Mouse (Mus musculus) left cerebral cortex, adult 2 months (tissue): ENCODE data around the gene Nod2. TPM values are rescaled to one million over a fixed set of nuclear protein-coding genes. Genes with fewer than 3 reads are reported as not detected.

Experiments
- DNase-seq, 2 experiments: peaks; one replicate each; pipeline ENCODE4 v3.0.0; 2021 to 2022; ENCODE audit warnings: low spot score in 2 of 2, mixed read lengths in 1 of 2; ENCODE audit errors: extremely low spot score in 1 of 2
- H3K27ac ChIP-seq: fragments of 200-600 bp; 2 replicates; pipeline ENCODE4 v1.8.1; 2022
- H3K4me3 ChIP-seq: fragments of 200-600 bp; 2 replicates; pipeline ENCODE4 v1.8.1; 2022
- CTCF ChIP-seq: fragments of 200-600 bp; IDR thresholded peaks from 2 replicates; pipeline ENCODE4 v1.8.1; 2022; ENCODE audit warnings: antibody characterized with exemption, mild to moderate bottlenecking, moderate library complexity
- intact Hi-C: fragments of 180-260 bp; cut with DNase I; formaldehyde crosslinking; loops from one replicate; pipeline ENCODE4 v1.15.1; 2025
- total RNA-seq, 2 experiments: library from RNA; stranded (reverse); gene quantifications; 2 replicates each; pipeline ENCODE4 v1.2.3; 2021

Gene Nod2
- total RNA-seq, 2 experiments from 2014 or later, result 0.27 to 0.65 TPM

GRCm38 (mm10) chr8:88686906-88687235 lies 39.8 kb downstream of the Nod2 start:
- no peak for DNase-seq
- no peak overlapping the region for H3K4me3 ChIP-seq
- no peak overlapping the region for H3K27ac ChIP-seq
- no peak for TF ChIP-seq CTCF
- intact Hi-C loops, result no loop called here

- Histone ChIP-seq H3K27ac (no peak overlapping the region), H3K4me3 (no peak overlapping the region)
- no peak for TF ChIP-seq CTCF
- no peak for DNase-seq
- intact Hi-C loops, result no loop called here
These were observed 42.0 kb downstream of the Nod2 start for GRCm38 (mm10) chr8:88689151-88689550.

DNA sequence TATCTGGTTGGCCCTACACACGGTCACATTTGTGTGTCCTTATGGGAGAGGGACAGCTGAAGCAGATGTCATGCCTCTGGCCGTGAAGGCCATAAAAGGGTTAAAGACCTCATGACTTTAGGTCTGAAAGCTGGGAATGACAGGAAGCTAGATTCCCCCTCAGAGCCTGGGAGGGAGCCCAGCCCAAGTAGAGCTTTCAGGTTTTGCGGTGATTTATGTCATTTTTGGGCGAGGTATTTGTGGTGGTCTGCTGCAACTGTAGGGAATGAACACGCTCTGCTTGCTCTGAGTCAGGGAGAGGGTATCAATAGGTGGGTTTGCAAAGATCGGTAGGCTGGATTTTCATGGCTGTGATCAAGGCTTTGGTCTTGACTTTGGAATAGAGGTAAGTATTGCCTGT lies 42.8 kb downstream of the Nod2 start:
- Histone ChIP-seq H3K27ac (no peak overlapping the region), H3K4me3 (no peak overlapping the region)
- intact Hi-C loops, result no loop called here
- TF ChIP-seq CTCF, result no peak
- DNase-seq, result no peak

DNA sequence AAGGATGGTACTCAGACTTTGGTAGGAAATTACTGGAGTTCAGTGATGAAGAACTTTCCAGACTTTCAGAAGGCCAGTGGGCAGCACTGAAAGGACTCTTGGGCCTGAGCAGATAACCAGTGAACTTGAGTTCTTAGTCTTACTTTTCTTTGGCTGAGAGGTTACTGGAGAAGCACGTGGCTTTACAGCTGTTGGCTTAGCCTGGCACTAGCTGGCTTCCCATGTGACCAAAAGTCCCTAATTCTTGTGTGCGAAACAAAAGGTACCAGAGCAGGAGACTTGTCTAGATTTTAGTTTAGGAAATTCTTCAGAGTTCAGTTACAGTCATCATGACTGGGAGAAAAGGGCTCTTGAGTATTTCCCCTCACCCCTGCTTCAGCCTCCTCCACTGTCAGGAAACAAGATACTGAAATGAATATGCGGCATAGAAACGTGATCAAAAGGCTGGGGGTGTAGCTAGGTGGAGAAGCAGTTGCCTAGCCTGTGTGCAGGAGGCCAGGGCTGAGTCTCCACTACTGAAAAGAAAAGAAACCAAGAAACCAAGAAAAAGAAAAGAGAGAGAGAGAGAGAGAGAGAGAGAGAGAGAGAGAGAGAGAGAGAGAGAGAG lies 44.3 kb downstream of the Nod2 start:
- Histone ChIP-seq H3K27ac (no peak overlapping the region), H3K4me3 (no peak overlapping the region)
- intact Hi-C loops, result no loop called here
- DNase-seq, result no peak
- TF ChIP-seq CTCF, result no peak

- no peak overlapping the region for H3K27ac ChIP-seq
- intact Hi-C loops, result no loop called here
- no peak for TF ChIP-seq CTCF
- H3K4me3 ChIP-seq, result no peak overlapping the region
- DNase-seq, result no peak
These were observed 44.8 kb downstream of the Nod2 start for GRCm38 (mm10) chr8:88691961-88692360.

- no peak overlapping the region for H3K27ac ChIP-seq
- peak in 1 of 2 experiments; percentile 3 for DNase-seq
- intact Hi-C loops, result no loop called here
- H3K4me3 ChIP-seq, result no peak overlapping the region
- TF ChIP-seq CTCF, result no peak
These were observed 45.8 kb downstream of the Nod2 start for GRCm38 (mm10) chr8:88692866-88693265.

DNA sequence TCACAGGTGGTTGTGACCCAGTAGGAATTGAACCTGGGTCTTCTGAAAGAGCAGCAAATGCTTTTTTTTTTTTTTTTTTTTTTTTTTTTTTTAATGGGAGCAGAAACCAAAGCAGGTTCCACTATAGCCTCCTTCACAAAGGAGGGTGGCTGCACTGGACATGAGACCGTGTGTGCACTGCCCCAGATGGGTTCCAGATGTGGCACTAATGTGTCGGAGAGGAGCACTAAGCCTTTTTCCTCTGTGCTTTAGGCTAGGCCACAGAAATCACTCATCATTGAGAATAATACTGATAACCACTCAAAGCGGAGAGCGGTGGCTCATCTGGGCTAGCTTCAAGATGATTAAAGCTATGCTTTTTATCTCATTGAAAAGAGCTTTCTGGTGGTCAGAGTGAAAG lies 46.3 kb downstream of the Nod2 start:
- intact Hi-C loops, result no loop called here
- no peak overlapping the region for H3K27ac ChIP-seq
- TF ChIP-seq CTCF, result no peak
- no peak for DNase-seq
- no peak overlapping the region for H3K4me3 ChIP-seq

- Histone ChIP-seq H3K4me3 (no peak overlapping the region), H3K27ac (no peak overlapping the region)
- DNase-seq, result peak in 1 of 2 experiments; percentile 5
- TF ChIP-seq CTCF, result no peak
- intact Hi-C loops, result no loop called here
These were observed 47.2 kb downstream of the Nod2 start for GRCm38 (mm10) chr8:88694291-88694690.

- DNase-seq, result no peak
- intact Hi-C loops, result loop anchor here (1.0 to 2.0 kb wide), 2 partner anchors 69 to 335 kb away; no protein-coding TSS in a partner anchor
- no peak for TF ChIP-seq CTCF
These were observed 49.1 kb downstream of the Nod2 start for GRCm38 (mm10) chr8:88696228-88696627.

DNA sequence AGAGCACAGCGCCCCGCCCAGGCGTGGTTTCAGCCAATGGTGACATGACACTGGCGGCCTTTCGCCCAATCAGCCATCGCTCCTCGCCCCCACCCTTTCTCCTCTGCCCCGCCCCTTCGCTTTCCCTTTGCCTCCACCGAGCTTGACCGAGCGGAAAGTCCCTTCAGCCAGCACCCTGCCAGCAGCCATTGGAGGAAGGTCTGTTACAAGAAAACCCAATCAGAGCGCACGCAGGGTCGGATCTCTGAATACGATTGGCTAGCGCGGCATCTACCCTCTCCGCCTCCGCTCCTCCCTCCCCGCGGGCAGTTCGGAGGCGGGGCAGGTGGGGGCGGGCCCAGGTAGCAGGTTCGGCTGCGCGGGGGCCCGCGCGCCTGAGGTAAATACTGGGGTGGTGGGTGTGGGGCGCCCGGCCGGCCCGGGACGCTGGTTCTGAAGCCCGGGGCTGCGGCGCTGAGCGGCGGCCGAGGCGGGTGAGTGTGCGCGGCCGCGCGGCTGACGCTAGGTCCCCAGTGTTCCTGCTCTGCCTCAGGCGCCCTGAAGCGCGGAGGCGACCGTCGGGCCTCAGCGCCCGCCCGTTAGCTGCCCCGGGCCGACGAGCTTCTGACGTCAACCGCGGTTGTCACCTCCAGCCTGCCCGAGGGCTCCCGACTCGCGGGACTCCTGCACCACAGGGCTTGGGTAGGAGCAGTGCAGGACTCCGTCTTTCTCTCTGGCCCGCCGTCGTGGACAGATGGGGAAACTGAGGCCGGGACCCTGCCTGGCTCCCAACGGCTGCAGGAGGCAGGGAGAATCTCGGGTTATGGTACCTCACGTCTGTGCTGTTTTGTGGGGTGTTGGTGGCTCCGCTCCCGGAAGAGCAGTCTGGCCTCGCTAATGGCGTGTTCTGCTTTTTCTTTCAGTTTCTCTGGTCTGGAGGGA lies 49.9 kb downstream of the Nod2 start, which contains the start of gene Cyld:
Gene Cyld, plus strand, starts transcription at position 308 of the 921 bp plus-strand sequence.
- DNase-seq, result peak; percentile 96 to 98
- intact Hi-C loops, result loop anchor here (1.0 to 2.0 kb wide), 2 partner anchors 70 to 336 kb away; no protein-coding TSS in a partner anchor
- no peak; the same call in 1 of the 2 replicates for TF ChIP-seq CTCF
- Histone ChIP-seq H3K27ac (peak within 1 kb of the TSS; percentile 98), H3K4me3 (peak within 1 kb of the TSS; percentile 90)

More at GRCm38 (mm10) chr8:88696228-88696627, 49.1 kb downstream of the Nod2 start:
- H3K4me3 ChIP-seq, result peak overlapping the region; percentile 49
- peak overlapping the region; percentile 49; the same call in 1 of the 2 replicates for H3K27ac ChIP-seq

GRCm38 (mm10) chr8:88697642-88698031 lies 50.5 kb downstream of the Nod2 start:
- peak overlapping the region; percentile 90 for H3K4me3 ChIP-seq
- DNase-seq, result no peak
- TF ChIP-seq CTCF, result no peak
- intact Hi-C loops, result loop anchor here (2.0 kb wide), 1 partner anchor 337 kb away; no protein-coding TSS in a partner anchor
- H3K27ac ChIP-seq, result peak overlapping the region; percentile 98

GRCm38 (mm10) chr8:88698048-88698447 lies 50.9 kb downstream of the Nod2 start:
- intact Hi-C loops, result no loop called here
- peak overlapping the region; percentile 90 for H3K4me3 ChIP-seq
- no peak for TF ChIP-seq CTCF
- DNase-seq, result no peak
- no peak overlapping the region for H3K27ac ChIP-seq
